Mouse (Mus musculus): ENCODE results near the gene Cd68. TPM values are rescaled to one million over a fixed set of nuclear protein-coding genes. Genes with fewer than 3 reads are reported as not detected.

Cd68 gene
- total and polyA plus RNA-seq, 2 experiments from 2014 or later, result 7.7 to 16.3 TPM

- H3K4me1 ChIP-seq (ENCODE audit: insufficient read depth), result peaks cover 12% of the 10 kb centered on the region
- H3K27ac ChIP-seq (ENCODE audit: low read depth, low read length), result peak within 1 kb of the TSS; percentile 51
- no peaks in the 10 kb centered on the region for H3K27me3 ChIP-seq (ENCODE audit: insufficient read depth, low read length)
- H3K36me3 ChIP-seq (ENCODE audit: insufficient read depth), result no peaks in the 10 kb centered on the region
- WGBS, result 36% methylated on average over 10 of the region's 10 CpGs
- no peak within 1 kb of the TSS for H3K4me3 ChIP-seq (ENCODE audit: low read depth, low read length)
- H3K9me3 ChIP-seq (ENCODE audit: low read length), result no peaks in the 10 kb centered on the region
- H3K9ac ChIP-seq, result no peak within 1 kb of the TSS
- ATAC-seq, result no peak
- DNase-seq, result no peak
- no peak within 1 kb of the TSS for H3K4me2 ChIP-seq (ENCODE audit: low read depth)
- TF ChIP-seq CTCF (IDR thresholded peaks at IDR 0.05; ENCODE audit: low read depth), result no peak
Measured at GRCm38 (mm10) chr11:69685526-69686148, 19.7 kb upstream of the Cd68 start, which contains the start of gene Tnfsf13. TSS of gene Tnfsf13 (minus strand) at chr11:69685784.

- ATAC-seq, result no peak
- Histone ChIP-seq H3K36me3 (ENCODE audit: insufficient read depth) (no peaks in the 10 kb centered on the region), H3K4me3 (ENCODE audit: low read depth, low read length) (no peak overlapping the region), H3K27me3 (ENCODE audit: insufficient read depth, low read length) (no peaks in the 10 kb centered on the region), H3K9ac (no peak overlapping the region), H3K4me1 (ENCODE audit: insufficient read depth) (peaks cover 14% of the 10 kb centered on the region), H3K9me3 (ENCODE audit: low read length) (no peaks in the 10 kb centered on the region), H3K27ac (ENCODE audit: low read depth, low read length) (peak overlapping the region; percentile 51; the same call in 1 of the 2 replicates), H3K4me2 (ENCODE audit: low read depth) (no peak overlapping the region)
- no peak for DNase-seq
- TF ChIP-seq CTCF (IDR thresholded peaks at IDR 0.05; ENCODE audit: low read depth), result no peak
- WGBS, result 80% methylated on average over 6 of the region's 6 CpGs
Measured at GRCm38 (mm10) chr11:69684936-69685335, 19.0 kb upstream of the Cd68 start.

- Histone ChIP-seq H3K9me3 (ENCODE audit: low read length) (no peaks in the 10 kb centered on the region), H3K4me2 (ENCODE audit: low read depth) (no peak overlapping the region), H3K4me3 (ENCODE audit: low read depth, low read length) (no peak overlapping the region), H3K27me3 (ENCODE audit: insufficient read depth, low read length) (no peaks in the 10 kb centered on the region), H3K36me3 (ENCODE audit: insufficient read depth) (no peaks in the 10 kb centered on the region), H3K9ac (no peak overlapping the region), H3K27ac (ENCODE audit: low read depth, low read length) (no peak overlapping the region), H3K4me1 (ENCODE audit: insufficient read depth) (peaks cover 14% of the 10 kb centered on the region)
- WGBS, result 79% methylated on average over 12 of the region's 12 CpGs
- no peak for DNase-seq
- ATAC-seq, result no peak
- TF ChIP-seq CTCF (IDR thresholded peaks at IDR 0.05; ENCODE audit: low read depth), result no peak
Measured at GRCm38 (mm10) chr11:69684128-69684745, 18.3 kb upstream of the Cd68 start.

GRCm38 (mm10) chr11:69683576-69683975, 17.6 kb upstream of the Cd68 start:
- no peak for ATAC-seq
- H3K9me3 ChIP-seq (ENCODE audit: low read length), result no peaks in the 10 kb centered on the region
- no peak overlapping the region for H3K9ac ChIP-seq
- no peak overlapping the region for H3K4me2 ChIP-seq (ENCODE audit: low read depth)
- H3K4me1 ChIP-seq (ENCODE audit: insufficient read depth), result peaks cover 14% of the 10 kb centered on the region
- peaks cover 3% of the 10 kb centered on the region; the same call in 1 of the 2 replicates for H3K36me3 ChIP-seq (ENCODE audit: insufficient read depth)
- H3K27me3 ChIP-seq (ENCODE audit: insufficient read depth, low read length), result no peaks in the 10 kb centered on the region
- DNase-seq, result no peak
- TF ChIP-seq CTCF (IDR thresholded peaks at IDR 0.05; ENCODE audit: low read depth), result no peak
- peak overlapping the region; percentile 84 for H3K27ac ChIP-seq (ENCODE audit: low read depth, low read length)
- WGBS, result 77% methylated on average over 7 of the region's 7 CpGs
- no peak overlapping the region for H3K4me3 ChIP-seq (ENCODE audit: low read depth, low read length)

- ATAC-seq, result peak; percentile 30
- Histone ChIP-seq H3K9ac (0 out of 2 replicates have a peak overlapping the region, but pooled peaks have one; percentile 43), H3K27ac (ENCODE audit: low read depth, low read length) (peak overlapping the region; percentile 84), H3K4me1 (ENCODE audit: insufficient read depth) (peaks cover 14% of the 10 kb centered on the region), H3K4me3 (ENCODE audit: low read depth, low read length) (peak overlapping the region; percentile 74), H3K36me3 (ENCODE audit: insufficient read depth) (peaks cover 9% of the 10 kb centered on the region; the same call in 1 of the 2 replicates), H3K27me3 (ENCODE audit: insufficient read depth, low read length) (no peaks in the 10 kb centered on the region), H3K4me2 (ENCODE audit: low read depth) (peak overlapping the region; percentile 82), H3K9me3 (ENCODE audit: low read length) (no peaks in the 10 kb centered on the region)
- TF ChIP-seq CTCF (IDR thresholded peaks at IDR 0.05; ENCODE audit: low read depth), result peak; percentile 96
- peak; percentile 96 for DNase-seq
- 8% methylated on average over 12 of the region's 12 CpGs for WGBS
Measured at GRCm38 (mm10) chr11:69682840-69683533, 17.0 kb upstream of the Cd68 start.

- Histone ChIP-seq H3K9ac (peak overlapping the region; percentile 69), H3K4me2 (ENCODE audit: low read depth) (peak overlapping the region; percentile 82), H3K4me1 (ENCODE audit: insufficient read depth) (peaks cover 14% of the 10 kb centered on the region), H3K4me3 (ENCODE audit: low read depth, low read length) (peak overlapping the region; percentile 74), H3K27ac (ENCODE audit: low read depth, low read length) (peak overlapping the region; percentile 84), H3K9me3 (ENCODE audit: low read length) (no peaks in the 10 kb centered on the region), H3K36me3 (ENCODE audit: insufficient read depth) (peaks cover 14% of the 10 kb centered on the region), H3K27me3 (ENCODE audit: insufficient read depth, low read length) (no peaks in the 10 kb centered on the region)
- TF ChIP-seq CTCF (IDR thresholded peaks at IDR 0.05; ENCODE audit: low read depth), result no peak
- WGBS, result 24% methylated on average over 24 of the region's 24 CpGs
- DNase-seq (no peak), ATAC-seq (no peak)
Measured at GRCm38 (mm10) chr11:69682209-69682839, 16.4 kb upstream of the Cd68 start.

Measured in forebrain, postnatal 0 days (tissue).